Mouse (Mus musculus) hindbrain, embryonic 16.5 days (tissue): Measurements from ENCODE around the gene Klf9. TPM values are rescaled to one million over a fixed set of nuclear protein-coding genes. Genes with fewer than 3 reads are reported as not detected.

Source experiments
- ATAC-seq: fragments of 200-750 bp; cut with Nextera tagmentation; 2 replicates; pipeline ENCODE4 v1.8.0; 2017; ENCODE audit warnings: moderate TSS enrichment, moderate library complexity
- H3K27ac ChIP-seq: fragments of 300-500 bp; sonication (generic); 2 replicates; pipeline ENCODE4 v1.5.1; 2014; ENCODE audit warnings: low read depth, mild to moderate bottlenecking, control low read depth, low read length, moderate library complexity
- H3K27me3 ChIP-seq: fragments of 300-500 bp; sonication (generic); replicated peaks from 2 replicates; pipeline ENCODE4 v1.6.1; 2014; ENCODE audit warnings: low read length; ENCODE audit not compliant: control insufficient read depth, insufficient read depth
- H3K36me3 ChIP-seq: fragments of 300-500 bp; sonication (generic); 2 replicates; pipeline ENCODE4 v1.6.1; 2014; ENCODE audit warnings: mild to moderate bottlenecking, low read length, moderate library complexity, mixed read lengths; ENCODE audit not compliant: control insufficient read depth, insufficient read depth
- H3K4me1 ChIP-seq: fragments of 300-500 bp; sonication (generic); 2 replicates; pipeline ENCODE4 v1.6.1; 2014; ENCODE audit warnings: low read depth, low read length; ENCODE audit not compliant: control insufficient read depth, insufficient read depth
- H3K4me2 ChIP-seq: fragments of 300-500 bp; sonication (generic); 2 replicates; pipeline ENCODE4 v1.6.1; 2014; ENCODE audit warnings: mild to moderate bottlenecking, low read length, control low read depth, moderate library complexity
- H3K4me3 ChIP-seq: fragments of 300-500 bp; sonication (generic); 2 replicates; pipeline ENCODE4 v1.5.1; 2014; ENCODE audit warnings: mild to moderate bottlenecking, low read length, control low read depth, moderate library complexity
- H3K9ac ChIP-seq: fragments of 300-500 bp; sonication (generic); 2 replicates; pipeline ENCODE4 v1.6.1; 2014; ENCODE audit warnings: low read depth, mild to moderate bottlenecking, control low read depth, low read length, moderate library complexity
- H3K9me3 ChIP-seq: fragments of 300-500 bp; sonication (generic); 2 replicates; pipeline ENCODE4 v1.6.1; 2014; ENCODE audit warnings: mild to moderate bottlenecking, low read length, moderate library complexity; ENCODE audit not compliant: control insufficient read depth
- WGBS: fragments of 180-500 bp; shearing (Covaris S2); extraction: QIAGEN DNeasy Blood & Tissue Kit; methylation state at CpG from one replicate; pipeline ENCODE4 v1.1.7; 2014; 5-methylcytosine and 5-hydroxymethylcytosine counted together
- polyA plus RNA-seq: library from polyadenylated mRNA; unstranded; fragments of >200 nt; fragmentation: Nextera tagmentation; extraction: Ambion mirVana; gene quantifications from 2 replicates; pipeline ENCODE4 v1.2.1, GENCODE M21; 2015

Klf9 gene
- polyA plus RNA-seq, 1 experiment from 2014 or later, result 4.9 TPM

DNA sequence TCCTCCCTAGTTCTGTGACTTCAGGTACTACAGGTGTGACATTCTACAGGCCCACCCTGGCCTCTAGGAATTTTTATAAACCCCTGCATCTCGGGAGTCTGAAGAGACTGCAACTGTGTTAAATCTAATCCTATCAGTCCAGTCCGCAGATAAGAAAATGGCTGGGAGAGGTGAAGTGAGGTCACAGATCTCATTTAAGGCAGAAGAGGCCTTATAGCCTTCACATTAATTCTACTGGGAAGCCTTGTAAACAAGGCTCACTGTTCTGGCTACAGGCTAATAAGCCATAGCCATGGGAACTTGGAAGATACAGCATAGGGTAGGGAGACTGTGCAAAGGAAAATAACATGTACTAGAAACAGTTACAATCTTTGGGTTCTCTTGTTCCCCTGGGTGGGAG, 3.7 kb upstream of the Klf9 start:
- ATAC-seq, result no peak
- Histone ChIP-seq H3K4me2 (no peak overlapping the region), H3K9me3 (no peaks in the 10 kb centered on the region), H3K9ac (no peak overlapping the region), H3K27ac (no peak overlapping the region), H3K36me3 (no peaks in the 10 kb centered on the region), H3K4me3 (no peak overlapping the region), H3K27me3 (peaks cover 29% of the 10 kb centered on the region), H3K4me1 (peaks cover 40% of the 10 kb centered on the region)
- 72% methylated on average over 2 of the region's 2 CpGs for WGBS

DNA sequence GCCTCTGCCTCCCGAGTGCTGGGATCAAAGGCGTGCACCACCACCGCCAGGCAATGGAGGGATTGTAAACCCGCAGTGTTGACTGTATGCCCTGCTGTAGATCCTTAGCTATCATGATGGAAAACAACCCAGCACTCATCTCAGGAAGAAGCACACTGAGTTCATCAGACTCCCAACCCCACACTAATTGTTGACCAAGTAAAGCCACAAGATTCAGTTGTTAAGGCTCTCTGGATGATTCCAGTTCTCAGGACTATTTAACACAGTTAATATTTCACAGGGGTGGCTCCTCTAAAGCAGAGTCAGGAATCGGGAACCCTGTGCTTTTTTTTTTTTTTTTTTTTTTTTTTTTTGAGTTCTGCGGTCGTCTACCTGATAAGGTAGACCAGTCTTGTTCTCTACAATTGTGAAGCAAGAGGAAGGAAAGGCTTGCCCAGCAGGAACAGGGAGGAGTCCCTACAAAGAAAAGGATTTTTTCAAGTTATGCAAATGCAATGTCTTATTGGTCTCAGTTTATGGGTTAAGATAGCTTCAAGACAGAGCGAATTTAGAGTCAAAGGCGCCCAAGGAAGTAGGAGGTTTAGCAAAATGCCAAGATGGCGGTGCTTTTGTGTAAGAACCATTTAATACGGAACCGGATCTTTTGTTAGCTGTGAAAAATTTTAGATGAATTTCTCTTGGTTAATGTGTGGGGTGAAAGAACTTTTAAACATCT, 1.1 kb upstream of the Klf9 start:
- H3K4me2 ChIP-seq, result peak overlapping the region; percentile 98
- H3K4me1 ChIP-seq, result peaks cover 32% of the 10 kb centered on the region
- ATAC-seq, result no peak
- H3K4me3 ChIP-seq, result peak overlapping the region; percentile 66
- no peak overlapping the region for H3K27ac ChIP-seq
- no peaks in the 10 kb centered on the region for H3K36me3 ChIP-seq
- H3K27me3 ChIP-seq, result peaks cover 23% of the 10 kb centered on the region
- WGBS, result 47% methylated on average over 12 of the region's 12 CpGs
- H3K9me3 ChIP-seq, result no peaks in the 10 kb centered on the region
- 0 out of 2 replicates have a peak overlapping the region, but pooled peaks have one; percentile 37 for H3K9ac ChIP-seq

DNA sequence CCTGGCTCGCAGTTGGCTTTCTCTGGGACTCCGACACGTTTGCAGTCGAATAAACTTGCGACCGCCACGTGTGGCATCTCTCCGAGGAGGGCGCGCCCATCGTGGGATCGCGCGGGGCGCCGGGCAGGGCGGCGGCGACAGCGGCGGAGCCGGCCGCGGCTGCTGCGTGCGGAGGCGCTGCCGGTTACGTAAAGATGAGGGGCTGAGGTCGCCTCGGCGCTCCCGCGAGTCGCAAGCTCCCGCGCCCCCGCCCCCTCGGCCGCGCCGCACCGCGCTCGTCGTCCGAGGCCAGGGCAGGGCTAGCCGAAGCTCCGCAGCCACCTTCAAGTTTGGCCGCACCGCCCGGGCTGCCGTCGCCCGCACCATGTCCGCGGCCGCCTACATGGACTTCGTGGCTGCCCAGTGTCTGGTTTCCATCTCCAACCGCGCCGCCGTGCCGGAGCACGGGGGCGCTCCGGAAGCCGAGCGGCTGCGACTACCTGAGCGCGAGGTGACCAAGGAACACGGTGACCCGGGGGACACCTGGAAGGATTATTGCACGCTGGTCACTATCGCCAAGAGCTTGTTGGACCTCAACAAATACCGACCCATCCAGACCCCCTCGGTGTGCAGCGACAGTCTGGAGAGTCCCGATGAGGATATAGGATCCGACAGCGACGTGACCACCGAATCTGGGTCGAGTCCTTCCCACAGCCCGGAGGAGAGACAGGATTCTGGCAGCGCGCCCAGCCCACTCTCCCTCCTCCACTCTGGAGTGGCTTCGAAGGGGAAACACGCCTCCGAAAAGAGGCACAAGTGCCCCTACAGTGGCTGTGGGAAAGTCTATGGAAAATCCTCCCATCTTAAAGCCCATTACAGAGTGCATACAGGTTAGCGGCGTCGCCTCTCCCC, 610 bp downstream of the Klf9 start:
- peaks cover 16% of the 10 kb centered on the region for H3K27me3 ChIP-seq
- peak overlapping the region; percentile 82 for H3K27ac ChIP-seq
- peaks cover 15% of the 10 kb centered on the region for H3K4me1 ChIP-seq
- ATAC-seq, result peak; percentile 4; the same call in 1 of the 2 replicates
- H3K9me3 ChIP-seq, result no peaks in the 10 kb centered on the region
- H3K36me3 ChIP-seq, result no peaks in the 10 kb centered on the region
- H3K4me3 ChIP-seq, result peak overlapping the region; percentile 66
- peak overlapping the region; percentile 98 for H3K4me2 ChIP-seq
- peak overlapping the region; percentile 72 for H3K9ac ChIP-seq
- WGBS, result under 1% methylated on average over 79 of the region's 94 CpGs

DNA sequence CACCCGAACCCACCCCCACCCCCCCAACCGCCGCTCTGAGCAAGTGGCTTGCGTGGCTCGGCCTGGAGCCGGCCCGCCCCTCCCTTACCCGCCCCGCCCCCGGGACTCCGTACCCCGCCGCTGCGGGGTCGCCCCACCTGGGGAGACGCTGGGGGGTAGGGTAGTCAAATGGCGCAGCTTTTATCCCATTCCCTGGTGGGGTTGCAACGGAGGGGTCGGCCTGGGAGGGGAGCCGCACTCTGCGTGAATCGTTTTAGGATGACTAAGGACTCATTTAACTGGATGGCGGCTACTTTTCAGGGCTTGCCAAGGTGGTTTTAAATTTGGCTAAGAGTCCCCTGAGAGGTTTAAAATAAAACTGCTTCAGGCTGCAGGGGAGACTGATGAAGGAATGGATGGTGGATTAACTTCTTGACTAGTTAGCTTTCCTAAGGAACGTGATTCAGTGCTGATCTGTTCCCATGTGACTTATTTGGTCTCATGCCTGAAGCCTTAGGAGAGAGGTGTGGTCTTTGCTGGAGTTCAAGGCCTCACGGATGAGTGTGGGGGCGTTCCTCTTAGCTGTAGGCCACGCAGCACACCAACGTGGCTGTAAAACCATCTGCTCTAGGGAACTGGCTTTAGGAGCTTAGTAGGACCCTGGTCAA, 1.5 kb downstream of the Klf9 start:
- Histone ChIP-seq H3K27me3 (peaks cover 7% of the 10 kb centered on the region), H3K9me3 (no peaks in the 10 kb centered on the region), H3K4me3 (peak overlapping the region; percentile 66), H3K4me1 (peaks cover 15% of the 10 kb centered on the region), H3K36me3 (no peaks in the 10 kb centered on the region), H3K4me2 (peak overlapping the region; percentile 98), H3K27ac (peak overlapping the region; percentile 34; the same call in 1 of the 2 replicates), H3K9ac (peak overlapping the region; percentile 72)
- 1% methylated on average over 27 of the region's 28 CpGs for WGBS
- no peak for ATAC-seq

DNA sequence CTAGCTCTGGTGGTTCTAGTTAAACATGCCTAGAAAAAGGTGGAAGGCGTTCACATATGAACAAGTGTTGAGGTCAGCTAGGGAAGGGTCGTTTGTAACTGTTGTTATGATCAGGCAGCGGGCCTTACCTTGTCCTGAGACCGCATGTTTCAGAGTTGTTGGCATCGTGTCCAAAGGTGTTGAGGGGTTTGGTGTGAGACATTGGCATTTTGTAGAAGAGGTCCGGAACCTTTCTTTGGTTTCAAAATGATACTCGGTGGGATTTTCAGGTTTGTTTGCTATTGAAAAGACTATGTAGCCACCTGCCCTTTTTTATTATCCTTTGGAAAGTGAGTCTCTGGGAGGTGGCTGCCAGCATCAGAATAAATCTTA, 2.0 kb downstream of the Klf9 start:
- ATAC-seq, result no peak
- Histone ChIP-seq H3K4me2 (peak overlapping the region; percentile 98), H3K27ac (no peak overlapping the region), H3K9ac (no peak overlapping the region), H3K4me1 (peaks cover 15% of the 10 kb centered on the region), H3K27me3 (peaks cover 2% of the 10 kb centered on the region; the same call in 1 of the 2 replicates), H3K9me3 (no peaks in the 10 kb centered on the region), H3K36me3 (no peaks in the 10 kb centered on the region), H3K4me3 (peak overlapping the region; percentile 66)
- WGBS, result 62% methylated on average over 7 of the region's 7 CpGs

DNA sequence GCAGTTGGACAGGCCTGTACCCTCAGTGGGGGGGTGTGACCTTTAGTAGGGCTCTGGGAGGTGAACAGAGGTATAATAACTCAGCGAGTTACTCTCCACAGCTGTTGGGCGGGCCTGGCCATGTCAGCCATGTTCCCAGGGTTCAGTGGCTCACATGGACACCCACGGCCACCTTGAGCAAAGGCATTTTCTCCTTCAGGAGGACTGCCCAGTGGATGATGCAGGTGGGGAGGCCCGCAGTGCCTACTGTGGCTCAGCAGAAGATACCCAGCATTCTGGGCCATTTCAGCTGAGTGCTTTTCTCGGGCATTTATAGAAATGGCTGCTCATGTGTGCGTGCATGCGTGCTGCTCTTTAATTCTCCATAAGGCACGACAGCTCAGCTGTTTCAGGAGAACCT, 2.5 kb downstream of the Klf9 start:
- Histone ChIP-seq H3K4me2 (peak overlapping the region; percentile 98), H3K4me3 (0 out of 2 replicates have a peak overlapping the region, but pooled peaks have one; percentile 0)

DNA sequence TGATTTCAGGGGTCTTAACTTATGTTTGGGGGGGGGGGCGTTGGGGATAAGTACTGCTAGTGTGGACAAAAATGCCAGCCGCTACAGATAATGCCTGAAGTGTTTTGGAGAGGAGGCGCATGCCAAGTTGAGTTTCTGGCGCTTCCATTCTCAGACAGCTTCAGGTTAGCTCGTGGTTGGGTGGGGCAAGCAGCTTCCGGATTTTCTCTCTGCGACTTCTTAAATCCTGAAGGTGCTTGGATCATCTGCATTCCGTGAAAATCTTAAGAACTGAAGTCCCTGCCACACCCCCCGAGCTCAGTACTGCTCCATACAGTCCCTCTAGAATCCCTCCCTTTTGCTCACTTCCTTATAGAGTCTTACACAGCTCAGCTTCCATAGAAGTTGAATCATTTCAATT, 3.0 kb downstream of the Klf9 start:
- 57% methylated on average over 9 of the region's 9 CpGs for WGBS
- no peak for ATAC-seq
- no peak overlapping the region; the same call in 1 of the 2 replicates for H3K9ac ChIP-seq

More for the DNA sequence above, 2.5 kb downstream of the Klf9 start:
- Histone ChIP-seq H3K27ac (no peak overlapping the region), H3K9me3 (no peaks in the 10 kb centered on the region), H3K27me3 (peaks cover 2% of the 10 kb centered on the region; the same call in 1 of the 2 replicates), H3K9ac (no peak overlapping the region), H3K36me3 (no peaks in the 10 kb centered on the region), H3K4me1 (peaks cover 15% of the 10 kb centered on the region)
- ATAC-seq, result no peak
- 71% methylated on average over 8 of the region's 8 CpGs for WGBS

DNA sequence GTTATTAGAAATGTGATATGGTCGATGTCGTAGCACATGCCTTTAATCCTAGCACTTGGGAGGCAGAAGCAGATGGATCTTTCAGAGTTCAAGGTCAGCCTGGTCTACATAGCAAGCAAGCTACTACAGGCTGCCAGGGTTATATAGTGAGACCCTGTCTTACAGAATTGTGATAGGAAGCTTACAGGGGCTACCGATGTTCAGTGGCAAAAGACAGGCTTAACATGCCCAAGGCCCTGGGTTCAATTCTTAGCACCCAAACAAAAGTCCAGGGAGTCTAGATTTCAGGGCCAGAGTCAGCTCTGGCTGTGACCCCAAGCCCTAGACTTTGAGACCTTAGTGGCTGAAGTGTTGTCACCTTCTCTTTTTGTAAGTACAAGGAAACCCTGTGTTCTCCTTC, 4.1 kb downstream of the Klf9 start:
- Histone ChIP-seq H3K4me1 (peaks cover 16% of the 10 kb centered on the region), H3K9me3 (no peaks in the 10 kb centered on the region), H3K36me3 (no peaks in the 10 kb centered on the region), H3K4me2 (no peak overlapping the region), H3K4me3 (no peak overlapping the region), H3K27me3 (peaks cover 2% of the 10 kb centered on the region; the same call in 1 of the 2 replicates), H3K9ac (no peak overlapping the region), H3K27ac (no peak overlapping the region)
- ATAC-seq, result no peak
- WGBS, result 92% methylated on average over 3 of the region's 3 CpGs

More for the DNA sequence above, 3.0 kb downstream of the Klf9 start:
- Histone ChIP-seq H3K36me3 (no peaks in the 10 kb centered on the region), H3K4me2 (peak overlapping the region; percentile 98), H3K4me1 (peaks cover 15% of the 10 kb centered on the region), H3K27ac (no peak overlapping the region), H3K9me3 (no peaks in the 10 kb centered on the region), H3K27me3 (peaks cover 2% of the 10 kb centered on the region; the same call in 1 of the 2 replicates), H3K4me3 (no peak overlapping the region)
